Mouse (Mus musculus): Measurements from ENCODE around the gene Cc2d2b.

GRCm38 (mm10) chr19:40849391-40849790, 100.8 kb downstream of the Cc2d2b start:
- TF ChIP-seq POLR2A (IDR thresholded peaks at IDR 0.05; ENCODE audit: low read depth, low read length) (no peak), SIN3A (IDR thresholded peaks at IDR 0.05; ENCODE audit: low read length) (no peak), ZKSCAN1 (IDR thresholded peaks at IDR 0.05; ENCODE audit: borderline replicate concordance, low read depth, low read length) (no peak), RAD21 (IDR thresholded peaks at IDR 0.05; ENCODE audit: low read depth, low read length) (no peak), CTCF (conservative IDR thresholded peaks at IDR 0.05 in 1 of 2, IDR thresholded peaks at IDR 0.05 in 1 of 2; ENCODE audit: low read depth in 2 of 2, low read length in 2 of 2) (no peak), USF1 (IDR thresholded peaks at IDR 0.05; ENCODE audit: low read depth, low read length) (no peak), MEF2A (IDR thresholded peaks at IDR 0.05; ENCODE audit: borderline replicate concordance, low read depth, low read length) (no peak), BHLHE40 (IDR thresholded peaks at IDR 0.05; ENCODE audit: low read depth, low read length) (no peak)
